Mouse (Mus musculus): ENCODE measurements at regions not wholly inside any gene's neighbourhood (a gene's known extent, or its start where the extent isn't known, plus 50 kb on each side); places are given as distances from the start of the nearest gene placed in this dataset.
A peak's percentile ranks its signal among the peaks of the same experiment; 100 is the strongest.

DNA sequence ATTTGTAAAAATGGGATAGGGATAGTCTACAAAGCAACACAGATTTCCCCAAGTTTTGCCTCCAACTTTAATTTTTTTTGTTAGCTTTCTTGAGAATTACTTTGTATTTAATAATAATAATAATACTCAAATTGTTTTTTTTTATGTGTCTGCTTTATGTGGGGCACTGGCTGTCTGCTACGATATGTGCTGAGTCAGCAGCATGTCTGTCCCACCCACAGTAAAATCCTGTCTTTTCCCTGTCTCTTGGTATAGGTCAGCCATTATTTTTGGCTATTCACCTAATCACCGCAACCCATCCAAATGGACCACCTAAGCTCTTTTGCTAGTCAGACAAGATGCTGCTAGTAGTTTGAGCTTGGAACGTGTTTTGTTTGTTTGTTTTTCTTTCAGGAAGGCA, 473.0 kb downstream of the Hs3st4 start:
- DNase-seq (ENCODE audit: low spot score), result no peak

DNA sequence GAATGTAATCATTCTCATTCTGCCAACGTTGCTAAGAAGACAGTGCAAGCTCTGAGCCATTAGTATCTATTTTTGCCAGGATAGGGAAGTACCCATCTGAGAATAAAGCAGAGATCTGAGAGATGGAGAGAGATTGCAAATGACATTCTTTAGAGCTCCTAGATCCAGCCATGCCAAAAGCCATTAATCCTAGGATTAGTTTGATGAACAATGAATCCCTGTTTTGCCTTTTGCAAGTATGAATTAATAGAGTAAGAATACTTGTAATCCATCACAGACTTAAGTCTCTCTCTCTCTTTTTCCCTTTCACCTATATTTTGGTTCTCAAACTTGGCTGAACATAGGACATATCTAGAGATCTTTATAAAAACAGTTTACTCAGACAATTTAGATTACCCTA, 504.7 kb downstream of the Hs3st4 start:
- no peak for DNase-seq (ENCODE audit: low spot score)

DNA sequence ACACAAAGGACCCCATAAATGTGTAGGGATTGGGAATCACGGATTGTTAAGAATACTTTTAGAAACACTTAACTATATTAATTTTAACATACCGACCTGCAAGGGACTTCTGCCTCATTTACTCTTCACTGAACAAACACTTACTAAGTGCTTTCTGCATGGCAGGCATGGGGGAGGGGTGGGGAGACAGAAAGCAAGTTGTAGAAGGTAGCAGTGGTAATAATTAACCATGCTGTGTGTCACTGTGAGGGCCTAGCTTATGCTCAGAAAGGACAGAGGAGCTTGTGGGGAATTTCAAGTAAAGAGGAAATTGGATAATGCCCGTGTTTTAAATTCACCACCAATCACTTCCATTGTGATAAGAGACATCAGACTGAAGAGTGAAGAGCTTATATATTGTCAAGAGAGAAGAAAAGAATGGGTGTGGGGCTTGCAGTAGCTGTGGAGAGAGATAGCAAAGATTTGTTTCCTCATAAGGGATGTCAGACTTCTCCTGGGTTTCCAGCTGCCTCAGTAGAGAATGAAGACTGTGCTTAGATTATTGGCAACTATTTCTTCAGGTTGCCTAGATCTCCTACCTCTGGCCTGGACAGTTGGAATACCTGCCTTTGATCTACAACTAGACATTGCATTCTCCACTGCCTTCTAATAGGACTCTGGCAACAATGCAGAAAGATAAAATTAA, 508.6 kb downstream of the Hs3st4 start:
- DNase-seq (ENCODE audit: low spot score), result peak; percentile 2

DNA sequence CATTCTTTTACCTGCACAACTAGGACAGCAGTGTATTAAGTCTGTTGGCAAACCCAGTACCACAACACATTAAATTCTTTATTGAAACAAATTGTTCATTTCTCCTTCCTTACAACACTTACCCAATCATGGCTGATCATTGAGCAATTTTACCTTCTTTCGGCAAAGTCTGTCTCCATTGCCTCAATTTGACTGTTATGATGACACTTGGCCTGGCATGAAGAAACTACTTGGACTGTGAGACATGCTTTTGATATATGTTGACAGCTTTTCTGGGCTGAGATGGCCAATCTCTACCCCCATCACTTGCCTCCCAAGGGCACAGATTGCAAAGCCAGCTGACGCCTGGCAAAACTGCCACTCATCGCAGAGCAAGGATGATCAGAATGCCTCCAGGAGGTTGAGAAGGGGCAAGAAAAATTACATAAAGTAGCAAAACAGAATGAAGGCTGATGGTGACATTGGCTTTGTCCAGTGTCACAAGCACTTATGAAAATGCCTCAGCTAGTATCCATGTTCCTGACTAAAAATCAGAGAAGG, 509.3 kb downstream of the Hs3st4 start:
- DNase-seq (ENCODE audit: low spot score), result no peak

DNA sequence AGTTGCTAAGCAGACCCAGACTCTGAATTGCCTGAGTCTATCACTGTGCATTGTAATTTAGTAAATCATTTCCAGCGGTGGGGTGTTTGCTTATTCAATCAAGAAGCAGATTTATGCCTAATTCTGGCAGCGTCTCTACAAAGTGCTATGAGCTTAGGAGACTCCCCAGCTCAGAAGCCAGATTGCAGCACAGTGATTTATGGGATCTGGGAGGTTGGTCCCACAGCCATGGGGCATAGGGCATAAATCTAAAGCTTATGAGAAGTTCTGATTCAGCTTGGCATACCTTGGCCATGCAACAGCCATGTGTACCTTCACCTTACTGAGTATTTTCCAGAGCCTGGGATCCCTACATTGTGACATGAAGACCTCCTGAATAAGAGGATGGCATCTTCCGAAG, 518.0 kb downstream of the Hs3st4 start:
- DNase-seq (ENCODE audit: low spot score), result no peak

DNA sequence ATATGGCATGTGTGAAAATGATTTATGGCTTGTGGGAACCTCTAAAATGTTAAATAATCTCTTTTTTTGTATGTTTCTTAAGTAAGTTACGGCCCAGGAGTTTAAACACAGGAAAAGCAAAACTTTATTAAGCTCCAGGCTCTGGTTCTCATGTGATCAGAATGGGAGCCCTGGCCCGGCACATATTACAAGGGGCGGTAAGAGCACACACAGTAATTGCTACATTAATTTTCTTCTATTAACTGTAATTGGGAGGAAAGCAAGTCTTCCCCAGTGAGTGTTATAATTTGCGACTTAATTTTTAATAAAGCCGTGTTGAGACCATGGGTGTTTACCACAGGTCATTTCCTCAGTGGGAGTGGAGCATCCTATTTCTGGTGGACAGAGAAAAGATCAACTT, 520.1 kb downstream of the Hs3st4 start:
- DNase-seq (ENCODE audit: low spot score), result no peak

DNA sequence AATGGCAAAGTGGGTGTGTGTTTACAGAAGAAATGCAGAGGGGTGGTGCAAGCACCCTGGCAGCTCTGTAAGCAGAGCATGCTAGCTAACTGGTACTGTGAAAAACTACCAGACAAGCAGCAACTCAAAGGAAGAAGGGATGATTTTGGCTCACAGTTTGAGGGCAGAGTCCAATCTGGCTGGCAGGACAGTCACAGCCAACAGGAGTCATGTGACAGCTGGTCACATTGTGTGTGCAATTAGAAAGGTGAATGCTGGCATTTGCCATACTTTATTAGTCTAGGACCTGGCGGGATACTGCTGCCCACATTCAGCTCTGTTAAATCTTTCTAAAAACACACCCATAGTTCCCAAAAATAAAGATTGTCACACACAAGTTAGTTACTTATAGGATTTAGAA, 566.4 kb downstream of the Hs3st4 start:
- DNase-seq (ENCODE audit: low spot score), result no peak

DNA sequence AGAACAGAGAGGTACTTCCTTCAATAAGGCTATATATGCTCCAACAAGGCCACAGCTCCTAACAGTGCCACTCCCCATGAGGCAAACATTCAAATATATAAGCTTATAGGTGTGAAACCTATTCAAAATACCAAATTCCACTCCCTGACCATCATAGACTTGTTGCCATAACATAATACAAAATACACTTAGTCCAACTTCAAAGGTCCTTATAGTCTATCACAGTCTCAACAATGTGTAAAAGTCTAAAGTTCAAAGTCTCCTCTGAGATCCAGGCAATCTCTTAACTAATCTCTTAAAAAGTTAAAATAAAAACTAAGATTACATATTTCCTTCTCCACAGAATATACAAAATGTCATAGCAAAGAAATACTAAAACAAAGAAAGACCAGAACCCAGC, 574.5 kb downstream of the Hs3st4 start:
- DNase-seq (ENCODE audit: low spot score), result no peak

DNA sequence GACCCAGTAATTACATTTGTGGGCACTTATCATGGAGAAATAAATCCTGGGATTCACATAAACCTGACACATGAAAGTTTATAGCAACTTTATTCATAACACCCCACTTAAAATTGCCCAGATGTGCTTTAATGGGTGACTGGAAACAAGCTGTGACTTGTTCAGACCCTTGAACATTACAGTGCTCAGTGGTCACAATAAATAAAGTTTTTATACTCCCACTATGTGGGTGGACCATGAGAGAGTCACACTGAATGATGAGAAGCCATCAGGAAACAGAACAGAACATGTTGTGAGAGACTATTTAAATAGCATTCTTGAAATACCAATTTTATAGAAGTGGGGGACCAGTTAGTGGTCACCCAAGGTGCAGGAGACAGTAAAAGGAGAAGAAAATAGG, 588.1 kb downstream of the Hs3st4 start:
- DNase-seq (ENCODE audit: low spot score), result no peak

DNA sequence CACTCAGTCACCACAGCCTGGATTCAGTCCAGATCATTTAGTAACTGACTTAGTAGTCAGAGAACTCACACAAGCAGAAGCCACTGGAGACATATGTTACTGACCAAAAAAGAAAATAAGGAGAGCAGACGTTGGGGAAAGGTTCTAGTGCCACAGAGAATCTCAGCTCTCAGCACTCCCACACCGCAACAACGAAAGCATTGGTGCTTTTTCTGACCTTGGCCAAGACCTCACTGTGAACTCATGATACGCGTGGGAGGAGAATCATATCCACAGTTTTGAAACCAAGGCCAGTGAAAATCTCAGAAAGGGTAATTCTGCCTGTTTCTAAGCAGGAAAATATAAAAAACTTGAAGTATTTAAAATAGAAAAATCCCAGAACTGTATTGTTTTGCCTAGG, 591.0 kb downstream of the Hs3st4 start:
- no peak for DNase-seq (ENCODE audit: low spot score)

DNA sequence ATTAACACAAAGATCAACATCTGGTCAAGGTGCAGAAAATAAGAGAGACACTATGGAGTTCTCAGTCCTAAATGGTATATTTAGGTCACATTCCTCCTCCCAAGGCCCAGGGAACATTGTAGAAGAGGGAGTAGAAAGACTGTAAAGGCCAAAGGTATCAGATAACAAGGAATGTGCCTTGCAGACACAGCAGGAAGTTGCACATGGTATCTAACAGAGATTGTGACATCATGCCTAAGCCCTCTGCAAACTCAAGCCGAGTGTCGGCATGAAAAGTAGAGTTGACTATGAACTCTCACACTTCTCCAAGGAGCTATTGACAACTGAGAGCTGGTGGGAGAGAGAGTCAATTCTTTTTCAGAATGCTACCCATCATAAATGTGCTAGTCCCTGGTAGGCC, 598.7 kb downstream of the Hs3st4 start:
- no peak for DNase-seq (ENCODE audit: low spot score)

DNA sequence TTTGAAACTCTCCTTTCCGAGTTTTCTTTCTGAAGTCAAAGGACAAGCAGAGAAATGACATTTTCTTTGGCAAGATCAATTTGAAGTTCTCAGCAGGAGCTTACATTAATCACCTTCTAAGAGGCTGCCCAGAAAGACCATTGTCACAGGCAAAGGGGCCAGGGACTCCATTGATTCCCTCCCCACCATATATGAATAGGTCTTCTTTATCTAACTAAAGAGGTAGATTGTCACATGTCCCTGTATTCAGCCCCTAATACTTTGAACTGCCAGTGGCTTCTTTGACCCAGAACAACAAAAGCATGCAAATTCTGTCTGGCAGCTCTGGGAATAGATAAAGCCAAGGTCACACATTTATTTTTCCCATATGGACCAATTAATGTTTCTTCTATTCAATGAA, 602.6 kb downstream of the Hs3st4 start:
- no peak for DNase-seq (ENCODE audit: low spot score)

DNA sequence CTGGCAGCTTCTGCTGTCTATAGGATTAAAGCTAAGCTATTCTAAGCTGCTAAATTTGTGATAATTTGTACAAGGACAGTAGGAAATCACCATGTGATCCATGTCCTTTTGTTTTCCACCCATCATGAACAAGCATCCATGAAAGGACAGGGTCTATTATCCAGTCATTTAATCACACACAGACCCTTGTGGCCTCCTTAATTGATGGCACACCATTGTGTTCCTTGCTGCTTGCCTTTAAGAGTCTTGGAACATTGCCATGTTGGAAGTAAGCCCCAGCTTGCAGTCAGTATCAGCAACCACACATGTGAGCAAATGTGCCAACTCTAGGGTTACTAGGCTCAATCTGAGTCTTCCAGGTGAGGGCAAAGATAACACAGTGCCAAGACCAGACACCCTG, 608.7 kb downstream of the Hs3st4 start:
- no peak for DNase-seq (ENCODE audit: low spot score)

DNA sequence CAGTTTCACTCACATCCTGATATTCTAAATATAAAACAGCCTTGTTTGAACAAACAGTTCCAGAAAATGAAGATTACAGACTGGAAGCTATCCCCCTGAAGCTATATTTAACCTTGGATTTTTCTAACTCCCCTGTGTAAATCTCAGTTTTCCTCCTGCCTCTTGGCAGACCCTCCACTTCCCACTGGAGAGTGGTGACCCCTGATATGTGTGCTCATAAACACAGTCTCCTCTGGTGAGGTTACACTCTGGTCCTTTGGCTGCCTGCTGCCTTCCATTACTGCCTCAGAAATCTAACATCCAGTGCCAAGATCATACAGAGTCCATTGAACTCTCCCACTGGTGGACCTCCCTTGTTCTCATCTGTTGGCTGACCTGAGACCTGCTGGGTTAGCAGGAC, 610.8 kb downstream of the Hs3st4 start:
- DNase-seq (ENCODE audit: low spot score), result no peak

DNA sequence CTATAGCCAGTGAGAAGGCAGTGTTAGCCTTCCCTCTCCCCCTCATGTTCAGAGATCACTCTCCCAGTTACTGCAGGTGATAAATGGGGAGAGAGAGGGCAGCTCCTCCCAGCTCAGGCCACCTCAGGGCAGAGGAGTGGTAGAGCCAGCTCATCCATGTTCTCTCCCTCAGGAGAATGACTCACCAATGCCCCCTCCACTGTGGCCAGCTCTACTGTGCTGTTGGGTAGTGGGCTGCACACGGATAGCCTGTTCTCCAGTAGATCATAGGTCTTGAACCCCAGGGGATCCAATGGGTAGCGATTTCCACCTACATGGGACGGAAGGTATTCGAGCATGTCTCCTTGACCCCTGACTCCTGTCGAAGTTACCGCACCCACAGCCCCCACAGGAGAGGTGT, 618.1 kb downstream of the Hs3st4 start:
- no peak for DNase-seq (ENCODE audit: low spot score)

DNA sequence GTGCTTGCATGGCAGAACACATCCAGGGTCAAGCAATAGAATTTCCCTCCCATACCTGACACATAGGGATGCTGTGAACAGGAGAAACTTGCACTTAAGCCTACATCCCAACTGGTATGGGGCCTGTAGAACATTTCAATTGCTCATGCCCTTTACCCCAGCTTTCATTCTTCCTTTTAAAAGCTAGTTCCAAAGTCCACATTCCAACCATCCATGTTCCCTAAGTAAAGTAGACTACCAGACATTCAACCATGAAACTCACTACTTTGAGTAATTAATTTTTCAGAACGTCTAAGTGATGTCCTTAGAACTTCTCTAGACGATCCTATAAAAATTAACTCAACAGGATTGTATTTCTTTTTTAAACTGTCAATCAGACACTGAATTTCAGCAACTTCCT, 621.9 kb downstream of the Hs3st4 start:
- DNase-seq (ENCODE audit: low spot score), result no peak

DNA sequence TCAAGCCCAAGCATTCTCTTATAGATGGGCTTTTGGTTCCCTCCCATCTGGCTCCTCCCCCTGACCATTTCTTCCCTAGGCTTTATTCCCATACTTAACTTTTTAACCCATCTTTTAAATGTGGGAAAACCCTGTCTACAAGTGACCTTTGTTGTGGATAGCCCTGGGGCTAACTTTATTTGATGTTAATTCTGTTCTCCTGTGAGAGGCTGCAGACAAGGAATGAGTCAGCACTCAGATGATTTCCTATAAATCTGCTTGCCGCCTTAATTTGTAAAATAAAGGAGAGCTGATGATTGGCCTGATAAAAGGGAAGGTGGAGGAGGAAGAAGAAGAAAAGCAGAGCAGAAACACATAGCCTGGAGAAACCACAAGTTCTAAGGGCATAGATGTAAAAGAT, 623.3 kb downstream of the Hs3st4 start:
- DNase-seq (ENCODE audit: low spot score), result no peak

DNA sequence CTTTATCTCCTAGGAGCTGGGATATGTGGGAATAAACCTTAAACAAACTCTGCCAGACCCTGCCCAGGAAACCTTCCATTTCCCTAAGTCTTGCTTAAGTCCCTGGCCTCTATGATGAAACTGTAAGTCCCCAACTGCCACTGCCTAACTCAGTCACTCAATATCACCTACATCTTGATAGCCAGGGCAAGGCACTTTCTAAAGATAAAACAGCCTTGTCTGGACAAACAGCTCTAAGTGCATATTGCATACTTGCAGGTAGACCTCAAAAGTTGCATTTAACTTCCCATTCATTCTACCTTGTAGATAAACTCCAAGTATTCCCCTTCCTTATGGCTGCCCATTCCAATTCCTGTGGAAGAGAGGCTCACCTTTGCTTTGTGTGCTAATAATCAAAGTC, 624.4 kb downstream of the Hs3st4 start:
- DNase-seq (ENCODE audit: low spot score), result no peak

DNA sequence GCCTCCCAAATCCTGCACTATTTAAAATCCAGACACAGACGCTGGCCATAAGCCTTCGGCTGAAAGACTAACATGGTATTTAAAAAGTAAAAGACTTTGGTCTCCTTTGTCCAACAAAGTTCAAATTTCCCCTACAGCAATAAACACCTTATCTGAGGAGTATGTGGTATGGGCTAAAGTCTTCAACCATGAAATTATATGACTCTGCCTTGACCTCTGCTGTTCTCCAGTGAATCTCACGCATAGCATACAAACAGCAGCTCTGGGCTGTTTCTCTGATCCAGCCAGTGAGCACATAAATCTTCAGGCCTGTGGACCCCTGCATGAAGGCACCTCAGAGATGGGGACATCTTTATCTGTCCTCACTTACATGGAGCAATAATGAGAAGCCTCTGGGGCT, 627.8 kb downstream of the Hs3st4 start:
- no peak for DNase-seq (ENCODE audit: low spot score)

DNA sequence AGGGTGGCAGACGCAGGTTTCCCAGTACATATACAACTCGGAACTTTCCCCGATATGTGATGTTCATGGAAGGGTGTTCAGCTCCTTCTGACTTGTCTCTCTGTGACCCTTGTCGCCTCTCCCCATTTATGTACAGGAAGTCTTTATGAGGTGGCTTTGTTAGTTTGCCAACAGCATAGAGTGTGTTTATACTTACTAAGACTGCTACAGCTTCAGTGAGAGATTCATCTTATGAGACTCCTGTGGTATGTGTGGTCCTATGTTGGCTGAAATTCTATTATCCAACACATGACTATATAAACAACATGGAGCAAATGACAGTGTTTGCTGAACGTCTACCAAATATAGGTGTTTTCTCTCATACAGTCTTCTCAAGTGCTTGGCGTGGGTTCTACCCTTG, 664.5 kb downstream of the Hs3st4 start:
- no peak for DNase-seq (ENCODE audit: low spot score)

DNA sequence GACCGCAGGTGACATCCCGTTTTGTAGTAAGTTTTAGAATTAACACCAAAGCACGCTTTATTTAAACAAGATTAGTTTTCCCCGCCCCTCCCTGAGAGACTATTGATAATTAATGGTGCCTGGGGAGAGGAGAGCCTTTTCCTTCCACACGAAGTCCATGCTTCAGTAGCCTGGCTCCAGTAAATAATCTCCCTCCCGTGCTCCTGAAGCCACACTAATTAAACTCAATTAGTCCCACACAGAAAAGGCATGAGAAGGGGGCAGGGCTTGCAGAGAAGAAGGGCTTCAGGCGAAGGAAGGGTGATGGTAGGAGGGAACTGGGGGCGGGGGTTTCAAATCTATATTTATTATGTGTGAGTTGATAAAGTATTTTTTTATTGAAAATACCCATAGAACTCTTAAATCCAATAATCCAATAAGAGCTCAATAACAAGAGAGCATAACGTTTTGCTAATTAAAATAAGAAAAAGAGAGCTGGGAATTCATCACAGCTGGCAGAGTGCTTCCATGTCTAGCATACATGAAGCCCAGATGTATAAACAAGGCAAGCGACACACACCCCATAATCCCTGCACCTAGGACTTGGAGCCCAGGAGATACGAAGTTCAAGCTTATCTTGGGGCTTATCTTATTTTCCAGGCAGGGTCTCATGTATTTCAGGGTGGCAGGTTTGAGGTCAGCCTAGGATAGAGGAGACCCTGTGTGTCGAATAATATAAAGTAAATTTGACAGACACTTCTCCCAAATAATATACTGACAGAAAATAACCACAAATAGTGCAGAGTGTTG, 684.7 kb downstream of the Hs3st4 start:
- DNase-seq (ENCODE audit: low spot score), result peak; percentile 51

DNA sequence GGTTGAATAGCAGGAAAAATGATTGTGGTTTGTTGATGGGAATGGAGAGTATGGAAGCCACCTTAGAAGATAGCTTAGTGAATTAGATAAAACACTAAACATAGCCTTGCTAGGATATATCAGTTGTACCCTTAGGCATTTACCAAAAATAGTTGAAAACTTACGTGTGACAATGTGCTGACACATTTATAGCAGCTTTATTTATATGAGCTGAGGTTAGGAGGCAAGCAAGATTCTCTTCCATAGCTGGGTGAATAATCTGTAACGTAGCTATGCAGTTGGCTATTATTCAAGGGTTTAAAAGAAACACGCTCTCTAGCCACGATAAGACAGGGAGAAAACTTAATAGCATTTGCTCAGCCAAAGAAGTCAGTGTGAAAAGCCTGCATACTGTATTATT, 685.4 kb downstream of the Hs3st4 start:
- no peak for DNase-seq (ENCODE audit: low spot score)

DNA sequence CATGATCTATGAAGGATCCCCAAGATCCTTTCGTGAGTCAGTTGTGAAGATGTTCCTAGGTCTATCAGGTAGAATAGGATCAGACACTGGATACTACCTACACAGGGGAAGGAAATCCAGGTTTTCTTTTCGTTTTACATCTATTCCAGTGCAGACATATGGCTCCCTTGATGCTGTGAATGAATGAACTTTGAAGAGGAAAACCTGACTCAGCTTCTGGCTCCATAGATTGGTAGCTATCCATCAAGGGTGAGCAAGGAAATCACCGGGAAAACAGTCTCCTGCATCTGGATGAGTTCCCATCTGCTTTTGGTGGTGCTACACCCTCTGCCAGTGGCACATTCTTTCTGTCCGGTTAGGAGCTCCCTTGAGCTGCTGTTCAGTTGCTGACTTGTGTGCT, 687.8 kb downstream of the Hs3st4 start:
- no peak for DNase-seq (ENCODE audit: low spot score)

DNA sequence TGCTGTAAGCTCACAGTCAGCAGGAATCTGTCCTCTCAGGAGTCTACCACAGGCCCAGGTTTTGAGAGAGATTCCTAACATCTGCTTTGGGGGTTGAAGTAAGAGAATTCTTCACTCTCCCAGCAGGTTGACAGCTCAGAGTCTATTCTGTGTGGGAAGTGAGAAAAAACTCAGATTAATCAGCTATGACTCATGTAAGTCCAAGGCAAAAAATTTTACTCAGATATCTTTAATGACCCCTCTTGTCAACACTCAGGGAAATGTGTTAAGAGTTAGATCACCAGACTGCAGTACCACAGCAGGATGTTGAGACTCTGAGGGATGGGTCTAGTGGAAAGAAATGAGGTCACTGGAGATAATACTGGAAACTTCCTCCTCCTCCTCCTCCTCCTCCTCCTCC, 688.4 kb downstream of the Hs3st4 start:
- DNase-seq (ENCODE audit: low spot score), result no peak

All from retina, embryonic 14.5 days (tissue).